Mouse (Mus musculus): ENCODE data around the gene 9230113P08Rik.
"Not testable (repeated sequence)": the region's sequence is repeated elsewhere in the genome, so short reads cannot be mapped to it uniquely, and the experiment has no call there.

The 9230113P08Rik gene

GRCm38 (mm10) chr9:35908123-35908522 lies at the start of gene 9230113P08Rik:
Gene 9230113P08Rik, plus strand, starts transcription at chr9:35908423.
- DNase-seq, result not testable (repeated sequence)

GRCm38 (mm10) chr9:35893112-35893511 lies 15.1 kb upstream of the 9230113P08Rik start:
- DNase-seq, result not testable (repeated sequence)

GRCm38 (mm10) chr9:35904494-35904893 lies 3.7 kb upstream of the 9230113P08Rik start:
- DNase-seq, result no peak

- no peak for DNase-seq
These were observed 22.6 kb downstream of the 9230113P08Rik start for GRCm38 (mm10) chr9:35930817-35931216.

Measured in right cerebral cortex, postnatal 25 days (tissue).